Mouse (Mus musculus) adrenal gland (tissue): ENCODE measurements at regions not wholly inside any gene's neighbourhood (a gene's known extent, or its start where the extent isn't known, plus 50 kb on each side); places are given as distances from the start of the nearest gene placed in this dataset.

Experiments used
- intact Hi-C: fragments of 180-260 bp; cut with DNase I; formaldehyde crosslinking; loops from one replicate; pipeline ENCODE4 v1.15.1; 2025

GRCm38 (mm10) chr3:120761223-120761622 lies 410.3 kb downstream of the Rwdd3 start:
- intact Hi-C loops: no loop called here

- intact Hi-C loops: no loop called here
These were observed 423.0 kb downstream of the Rwdd3 start for GRCm38 (mm10) chr3:120748513-120748912.

GRCm38 (mm10) chr3:120747678-120748077 lies 423.8 kb downstream of the Rwdd3 start:
- intact Hi-C loops: no loop called here

GRCm38 (mm10) chr3:120733332-120733731 lies 438.2 kb downstream of the Rwdd3 start:
- intact Hi-C loops: no loop called here

- intact Hi-C loops: no loop called here
These were observed 439.1 kb downstream of the Rwdd3 start for GRCm38 (mm10) chr3:120732391-120732790.

- intact Hi-C loops: no loop called here
These were observed 440.2 kb downstream of the Rwdd3 start for GRCm38 (mm10) chr3:120731287-120731686.

GRCm38 (mm10) chr3:120730225-120730624 lies 441.3 kb downstream of the Rwdd3 start:
- intact Hi-C loops: no loop called here

- intact Hi-C loops: no loop called here
These were observed 441.8 kb downstream of the Rwdd3 start for GRCm38 (mm10) chr3:120729671-120730070.

GRCm38 (mm10) chr3:120685227-120685626 lies 486.3 kb downstream of the Rwdd3 start:
- intact Hi-C loops: no loop called here

- intact Hi-C loops: no loop called here
These were observed 495.6 kb downstream of the Rwdd3 start for GRCm38 (mm10) chr3:120675906-120676305.

- intact Hi-C loops: no loop called here
These were observed 502.8 kb downstream of the Rwdd3 start for GRCm38 (mm10) chr3:120668654-120669053.

- intact Hi-C loops: no loop called here
These were observed 509.0 kb downstream of the Rwdd3 start for GRCm38 (mm10) chr3:120662521-120662920.

GRCm38 (mm10) chr3:120660776-120661175 lies 510.7 kb downstream of the Rwdd3 start:
- intact Hi-C loops: no loop called here

GRCm38 (mm10) chr3:120649047-120649868 lies 522.2 kb downstream of the Rwdd3 start:
- intact Hi-C loops: no loop called here

GRCm38 (mm10) chr3:120648391-120648790 lies 523.1 kb downstream of the Rwdd3 start:
- intact Hi-C loops: no loop called here

- intact Hi-C loops: no loop called here
These were observed 534.7 kb downstream of the Rwdd3 start for GRCm38 (mm10) chr3:120636669-120637305.

- intact Hi-C loops: no loop called here
These were observed 553.1 kb downstream of the Rwdd3 start for GRCm38 (mm10) chr3:120618358-120618757.

- intact Hi-C loops: no loop called here
These were observed 577.3 kb downstream of the Rwdd3 start for GRCm38 (mm10) chr3:120594226-120594625.

- intact Hi-C loops: no loop called here
These were observed 580.3 kb downstream of the Rwdd3 start for GRCm38 (mm10) chr3:120591183-120591582.

GRCm38 (mm10) chr3:120570806-120571425 lies 600.6 kb downstream of the Rwdd3 start:
- intact Hi-C loops: no loop called here

- intact Hi-C loops: no loop called here
These were observed 629.7 kb downstream of the Rwdd3 start for GRCm38 (mm10) chr3:120541556-120542476.
